Mouse (Mus musculus) kidney, postnatal 4 days (tissue): ENCODE measurements around the gene Klf3.

Source experiments
- DNase-seq, 2 experiments: peaks; one replicate each; pipeline ENCODE4 v3.0.0; 2021; ENCODE audit warnings: mixed read lengths in 2 of 2

The Klf3 gene

GRCm38 (mm10) chr5:64802795-64803719 is at the start of gene Klf3:
TSS of gene Klf3 (plus strand) at chr5:64803388.
- DNase-seq: peak; percentile 93 to 97

- no peak for DNase-seq
Measured at GRCm38 (mm10) chr5:64762295-64762694, 40.9 kb upstream of the Klf3 start.

- DNase-seq: no peak
Measured at GRCm38 (mm10) chr5:64764452-64764851, 38.7 kb upstream of the Klf3 start.

- DNase-seq: no peak
Measured at GRCm38 (mm10) chr5:64765765-64766164, 37.4 kb upstream of the Klf3 start.

GRCm38 (mm10) chr5:64766626-64767025 is 36.6 kb upstream of the Klf3 start:
- DNase-seq: no peak

- DNase-seq: no peak
Measured at GRCm38 (mm10) chr5:64771619-64772018, 31.6 kb upstream of the Klf3 start.

- no peak for DNase-seq
Measured at GRCm38 (mm10) chr5:64778211-64778610, 25.0 kb upstream of the Klf3 start.

GRCm38 (mm10) chr5:64779285-64779684 is 23.9 kb upstream of the Klf3 start:
- no peak for DNase-seq

GRCm38 (mm10) chr5:64780778-64781177 is 22.4 kb upstream of the Klf3 start:
- DNase-seq: no peak

- DNase-seq: no peak
Measured at GRCm38 (mm10) chr5:64788175-64788574, 15.0 kb upstream of the Klf3 start.

GRCm38 (mm10) chr5:64798209-64798608 is 5.0 kb upstream of the Klf3 start:
- DNase-seq: no peak

- no peak for DNase-seq
Measured at GRCm38 (mm10) chr5:64801545-64801944, 1.6 kb upstream of the Klf3 start.

- DNase-seq: no peak
Measured at GRCm38 (mm10) chr5:64802143-64802542, 1.0 kb upstream of the Klf3 start.

- DNase-seq: peak; percentile 70 to 80
Measured at GRCm38 (mm10) chr5:64803720-64804462, 703 bp downstream of the Klf3 start.

- no peak for DNase-seq
Measured at GRCm38 (mm10) chr5:64805131-64805872, 2.1 kb downstream of the Klf3 start.

GRCm38 (mm10) chr5:64805873-64806505 is 2.8 kb downstream of the Klf3 start:
- DNase-seq: peak; percentile 73 to 85

GRCm38 (mm10) chr5:64806600-64806999 is 3.4 kb downstream of the Klf3 start:
- no peak for DNase-seq

- no peak for DNase-seq
Measured at GRCm38 (mm10) chr5:64807159-64807558, 4.0 kb downstream of the Klf3 start.

- no peak for DNase-seq
Measured at GRCm38 (mm10) chr5:64807603-64808002, 4.4 kb downstream of the Klf3 start.

GRCm38 (mm10) chr5:64808106-64809010 is 5.2 kb downstream of the Klf3 start:
- DNase-seq: peak in 1 of 2 experiments; percentile 56

GRCm38 (mm10) chr5:64809257-64809656 is 6.1 kb downstream of the Klf3 start:
- no peak for DNase-seq
